Mouse (Mus musculus): ENCODE measurements around the gene Dner.

The Dner gene

DNA sequence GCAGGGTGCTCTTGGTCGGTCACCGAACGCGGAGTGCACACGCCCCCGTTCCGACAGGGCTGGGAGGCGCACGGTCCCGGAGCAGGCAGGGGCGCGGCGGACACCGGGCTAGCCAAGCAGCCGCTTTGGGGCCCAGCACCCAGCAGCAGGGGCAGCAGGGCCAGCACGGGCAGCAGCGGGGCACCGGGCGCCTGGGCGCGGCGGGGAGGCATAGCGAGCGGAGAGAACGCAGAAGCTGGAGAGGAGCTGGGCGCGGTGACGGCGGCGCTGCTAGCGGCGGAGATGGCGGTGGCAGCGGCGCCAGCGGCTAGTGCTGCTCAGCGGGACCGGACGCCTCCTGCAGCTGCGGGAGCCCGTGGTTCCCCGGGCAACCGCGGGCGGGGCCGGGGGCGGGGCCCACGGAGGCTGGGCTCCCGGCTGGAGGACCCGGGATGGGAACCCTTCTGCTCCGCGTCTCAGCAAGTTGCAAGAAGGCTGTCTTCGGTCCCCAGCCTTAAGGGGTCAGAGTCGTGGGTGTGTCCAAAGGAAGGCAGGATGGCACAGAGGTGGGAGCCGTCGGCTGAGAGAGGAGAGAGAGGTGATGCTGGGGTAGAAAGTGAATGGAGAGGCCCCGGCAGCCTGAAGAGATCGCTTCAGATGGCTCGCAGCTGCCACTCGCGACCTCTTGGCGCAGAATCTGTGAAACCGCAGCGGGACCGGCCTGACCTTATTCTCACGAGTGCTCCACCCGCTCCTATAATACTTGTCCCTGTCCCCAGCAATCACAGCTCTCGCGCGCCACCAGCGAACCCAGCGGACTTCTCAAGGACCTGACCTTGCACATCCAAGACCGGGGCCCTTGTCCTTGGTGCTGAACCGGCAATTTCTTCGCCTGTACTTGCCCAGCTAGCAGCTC lies at the start of gene Dner:
Gene Dner (minus strand): TSS at position 705 of the 895 bp plus-strand sequence.
- peak; percentile 84 for DNase-seq

DNA sequence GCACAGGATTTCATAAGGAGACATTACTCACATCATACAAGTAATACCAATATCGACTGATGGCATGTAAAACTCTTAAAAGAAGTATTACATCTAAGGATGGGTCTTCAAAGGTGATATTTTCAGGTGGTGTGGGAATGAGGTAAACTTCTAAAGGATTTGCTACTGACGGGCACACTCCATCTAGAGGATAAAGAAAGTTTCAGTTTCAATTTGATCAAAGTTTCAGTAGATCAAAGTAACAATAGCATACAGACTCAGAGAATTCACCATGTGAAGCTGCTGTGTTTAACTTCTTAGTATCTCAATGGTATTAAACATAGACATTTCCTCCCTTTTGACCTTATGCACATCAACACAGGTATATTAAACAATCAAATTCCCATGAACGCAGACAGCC lies 46.1 kb upstream of the Dner start:
- no peak for DNase-seq

DNA sequence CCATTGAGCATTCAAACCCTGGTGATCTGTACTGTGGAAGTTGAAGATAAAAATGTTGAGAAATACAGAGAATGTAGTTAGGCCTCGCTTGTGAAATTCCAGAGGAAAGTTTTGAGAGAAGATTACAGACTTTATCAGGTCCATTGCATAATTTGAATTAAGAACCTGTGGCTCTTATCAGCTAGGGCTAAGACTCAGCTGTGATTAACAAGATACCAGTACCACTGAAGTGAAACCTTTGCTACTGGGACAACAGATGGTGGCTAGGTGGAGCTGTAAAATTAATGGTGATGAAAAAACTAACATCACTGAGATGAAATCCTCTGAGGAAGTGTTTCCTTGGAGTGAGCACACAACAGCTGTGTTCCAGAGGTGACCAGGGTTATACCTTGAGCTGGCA lies 44.1 kb upstream of the Dner start:
- DNase-seq: no peak

GRCm38 (mm10) chr1:84737097-84737496 lies 41.1 kb upstream of the Dner start:
- no peak for DNase-seq

- peak; percentile 12 for DNase-seq
Observed at GRCm38 (mm10) chr1:84733799-84734198, 37.8 kb upstream of the Dner start.

DNA sequence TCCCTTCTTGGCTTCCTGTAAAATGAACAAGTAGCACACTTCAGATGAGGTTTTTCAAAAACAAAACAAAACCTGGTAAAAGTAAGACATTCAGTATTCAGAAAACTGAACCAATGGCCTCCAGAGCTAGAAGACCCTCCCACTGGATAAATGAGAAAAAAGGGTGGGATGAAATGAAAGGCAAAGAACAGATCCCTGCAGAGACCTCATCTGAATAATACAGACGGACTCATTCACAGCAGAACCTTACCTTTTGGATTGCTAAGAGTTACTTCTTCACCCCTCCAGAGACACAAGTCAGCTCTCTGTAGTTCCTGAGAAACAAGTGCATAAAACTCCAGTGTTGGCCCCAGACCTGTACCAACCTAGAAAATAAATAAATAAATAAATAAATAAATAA lies 35.7 kb upstream of the Dner start:
- DNase-seq: no peak

- no peak for DNase-seq
Observed at GRCm38 (mm10) chr1:84722841-84723240, 26.8 kb upstream of the Dner start.

GRCm38 (mm10) chr1:84722371-84722770 lies 26.4 kb upstream of the Dner start:
- DNase-seq: no peak

- no peak for DNase-seq
Observed at GRCm38 (mm10) chr1:84721942-84722341, 25.9 kb upstream of the Dner start.

- no peak for DNase-seq
Observed at GRCm38 (mm10) chr1:84709810-84710785, 14.1 kb upstream of the Dner start.

DNA sequence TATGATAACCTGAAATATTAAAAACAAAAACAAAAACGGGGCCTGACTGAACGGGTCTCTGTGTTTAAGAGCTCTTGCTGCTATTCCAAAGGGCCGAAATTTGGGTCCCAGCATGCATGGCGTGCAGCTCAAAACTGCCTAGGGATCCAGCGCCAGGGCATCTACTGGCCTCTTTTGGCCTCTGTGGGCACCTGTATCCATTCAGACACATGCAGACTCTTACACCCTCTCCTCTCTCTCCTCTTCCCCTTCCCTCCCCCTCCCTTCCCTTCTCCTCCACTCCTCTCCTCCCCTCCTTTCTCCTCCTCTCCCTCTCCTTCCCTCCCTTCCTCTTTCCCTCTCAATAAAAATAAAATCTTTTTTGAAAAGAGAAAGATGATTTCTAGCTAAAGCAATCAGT lies 13.4 kb upstream of the Dner start:
- no peak for DNase-seq

GRCm38 (mm10) chr1:84700254-84700653 lies 4.2 kb upstream of the Dner start:
- DNase-seq: no peak

DNA sequence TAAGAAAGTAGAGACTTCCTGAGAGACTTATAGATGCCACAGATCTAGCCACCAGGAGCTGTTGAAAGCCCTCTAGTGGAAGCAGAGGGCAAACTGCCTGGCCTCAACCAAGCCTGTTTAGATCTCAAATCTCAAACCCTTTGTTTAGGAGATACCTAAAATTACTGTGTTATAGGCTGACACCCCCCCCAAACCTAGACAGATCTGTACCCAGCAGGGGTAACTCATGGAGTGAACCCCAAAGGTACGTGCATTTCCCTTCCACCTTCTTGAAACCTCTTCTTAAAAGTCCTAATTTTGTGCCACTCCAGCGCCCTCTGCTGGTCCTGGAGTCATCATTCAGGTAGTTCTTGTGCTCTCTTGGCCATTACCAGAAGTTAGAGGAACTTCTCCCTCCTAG lies 1.1 kb upstream of the Dner start:
- DNase-seq: no peak

- DNase-seq: no peak
Observed at GRCm38 (mm10) chr1:84694688-84695474, 1.1 kb downstream of the Dner start.

DNA sequence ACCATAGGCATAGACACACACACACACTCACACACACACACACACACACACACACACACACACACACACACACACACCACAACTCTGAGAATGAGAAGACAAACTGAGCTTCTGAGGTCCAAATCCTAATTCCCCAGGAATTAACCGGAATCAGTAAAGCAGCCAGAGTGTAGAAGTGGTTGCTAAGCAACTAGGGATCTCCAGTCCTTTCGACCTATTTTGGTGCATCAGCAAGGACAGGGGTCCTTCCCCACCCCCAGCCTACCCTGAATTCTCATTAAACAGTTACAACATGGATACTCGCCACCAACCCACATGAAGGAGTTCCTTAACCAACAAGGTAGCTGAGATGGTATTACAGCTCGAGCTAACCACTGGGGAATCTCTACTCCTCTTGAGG lies 18.1 kb downstream of the Dner start:
- no peak for DNase-seq

DNA sequence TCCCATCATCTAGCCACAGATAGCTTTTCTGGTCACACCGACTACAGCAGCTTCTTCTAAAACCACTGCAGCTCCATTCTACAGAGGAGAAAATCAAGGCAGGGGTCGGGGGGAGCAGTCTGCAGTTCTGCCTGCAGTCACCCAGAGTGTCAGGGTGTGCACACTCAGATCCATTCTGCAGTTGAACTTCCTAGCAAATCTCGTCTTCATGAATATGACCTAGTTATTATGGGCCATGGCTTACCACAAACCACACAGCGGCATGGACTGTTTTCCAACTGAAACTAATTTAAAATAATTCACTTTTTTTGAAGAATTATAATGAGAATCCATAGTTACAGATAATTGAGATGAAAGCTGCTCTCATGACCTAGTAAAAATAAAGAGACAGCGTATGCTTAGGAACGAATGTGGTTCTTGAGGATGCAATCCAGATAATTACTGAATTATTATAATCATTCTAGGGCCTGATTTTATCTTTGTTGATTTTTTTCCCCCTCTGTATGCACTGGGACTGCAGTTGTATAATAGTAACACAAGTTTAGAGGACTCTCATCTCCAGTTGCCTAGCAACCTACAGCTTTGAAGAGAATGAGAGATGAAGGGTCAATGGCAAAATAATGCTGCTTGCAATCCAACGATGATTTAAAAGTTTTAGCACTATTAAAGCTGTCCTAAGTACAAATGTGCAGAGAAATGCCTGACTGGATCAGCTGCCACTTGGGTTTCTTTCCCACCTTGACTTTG lies 27.7 kb downstream of the Dner start:
- DNase-seq: no peak

DNA sequence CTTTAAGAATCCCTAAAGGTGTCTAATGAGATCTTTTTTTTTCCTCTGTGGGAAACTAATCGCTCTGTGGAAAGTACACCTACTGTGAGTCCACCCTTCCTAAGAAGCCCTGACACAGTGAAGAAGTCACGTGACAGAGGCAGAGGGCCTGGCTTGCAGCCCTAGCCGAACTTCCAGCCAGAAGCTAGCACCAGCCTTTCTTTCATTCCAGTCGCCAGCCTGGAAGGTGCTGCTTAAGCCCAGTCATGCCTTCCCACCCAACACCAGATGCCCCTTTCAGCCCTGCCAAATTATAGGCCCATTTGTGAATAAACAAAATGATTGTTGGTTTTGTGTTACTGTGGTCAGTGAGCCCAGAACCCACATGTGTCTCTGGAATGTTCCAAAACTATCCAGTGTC lies 28.4 kb downstream of the Dner start:
- no peak for DNase-seq

DNA sequence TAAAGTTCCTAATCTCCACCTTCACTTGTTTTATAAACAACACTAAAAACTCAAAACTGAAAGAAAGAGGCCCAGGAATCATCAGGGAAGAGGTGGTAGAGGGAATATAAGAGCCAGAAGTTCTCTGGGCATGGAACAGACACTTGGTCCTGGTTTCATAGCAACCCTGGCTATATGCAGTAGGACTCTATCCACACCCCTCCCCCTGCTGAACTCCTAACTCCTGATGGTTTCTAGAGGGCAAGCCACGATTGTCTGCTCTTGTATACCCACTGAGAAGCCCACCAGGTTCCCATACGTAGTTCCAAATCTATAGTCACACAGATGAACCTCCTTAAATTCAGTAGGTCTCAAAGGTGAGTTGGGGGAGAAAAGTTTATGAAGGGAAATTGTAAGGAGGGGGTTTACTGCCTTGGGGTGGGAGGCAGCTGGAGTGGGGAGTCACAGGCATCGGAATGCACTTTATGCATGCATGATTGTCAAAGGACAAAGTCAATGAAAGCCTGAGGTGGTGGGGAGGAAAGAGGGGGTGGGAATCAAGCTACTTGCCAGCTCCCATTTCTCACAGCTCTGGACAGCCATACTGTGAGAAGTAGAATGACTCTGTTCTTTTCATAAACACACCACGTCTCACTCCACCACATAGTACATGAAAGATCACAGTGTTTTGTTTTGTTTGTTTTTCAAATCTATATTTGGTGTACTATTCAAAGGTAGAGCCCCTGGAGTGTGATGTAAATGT lies 31.5 kb downstream of the Dner start:
- no peak for DNase-seq

GRCm38 (mm10) chr1:84646781-84647180 lies 49.2 kb downstream of the Dner start:
- DNase-seq: no peak

DNA sequence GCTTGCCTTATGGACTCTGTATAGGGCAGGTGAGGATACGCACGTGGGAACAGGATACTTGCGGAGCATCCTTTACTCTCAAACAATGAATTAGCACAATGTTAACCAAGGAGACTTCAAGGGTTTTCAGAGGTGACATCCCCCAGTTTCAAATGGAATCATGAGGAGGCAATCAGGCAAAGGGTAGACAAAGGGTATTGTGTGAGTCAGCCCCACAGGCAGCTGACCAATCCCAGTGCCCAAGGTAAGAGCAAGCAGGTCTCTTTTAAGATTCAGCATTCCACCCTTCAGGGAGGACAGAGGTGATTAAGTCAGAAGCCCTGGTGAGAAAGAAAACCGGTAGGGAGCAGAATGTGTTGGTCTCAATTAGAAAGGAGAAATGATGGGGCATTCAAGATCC lies 55.6 kb downstream of the Dner start:
- DNase-seq: no peak

DNA sequence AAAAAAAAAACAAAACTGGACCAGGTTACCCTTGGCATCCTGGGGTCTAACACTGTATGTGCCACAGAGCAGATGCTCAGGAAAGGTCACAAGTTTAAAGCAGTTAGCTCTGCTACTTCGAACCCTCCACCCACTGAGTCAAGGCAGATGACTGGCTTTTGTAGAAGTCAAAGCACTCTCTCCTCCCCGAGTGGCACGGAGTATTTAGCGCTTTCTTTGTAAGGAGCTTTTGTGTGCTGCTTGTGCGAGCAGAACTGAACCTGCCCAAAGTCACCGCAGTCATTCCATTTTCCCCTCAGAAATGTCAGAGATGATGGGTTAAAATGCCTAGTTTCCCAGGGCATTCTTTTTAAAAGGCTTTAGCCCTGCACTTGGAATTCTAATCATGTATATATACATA lies 59.1 kb downstream of the Dner start:
- no peak for DNase-seq
